Mouse (Mus musculus) ES-Bruce4 (cell line): ENCODE data around the gene Trim66. TPM values are rescaled to one million over a fixed set of nuclear protein-coding genes. Genes with fewer than 3 reads are reported as not detected.

Experiments used
- H3K27ac ChIP-seq: 2 replicates; pipeline ENCODE4 v1.5.1; 2012; ENCODE audit warnings: low read length, inconsistent platforms; ENCODE audit not compliant: insufficient read depth
- H3K27me3 ChIP-seq: 2 replicates; pipeline ENCODE4 v1.6.1; 2012; ENCODE audit warnings: mild to moderate bottlenecking, low read length, inconsistent platforms; ENCODE audit not compliant: control insufficient read depth, poor library complexity, insufficient read depth, severe bottlenecking
- H3K36me3 ChIP-seq: 2 replicates; pipeline ENCODE4 v1.6.1; 2012; ENCODE audit warnings: inconsistent platforms, mild to moderate bottlenecking, low read length, moderate library complexity; ENCODE audit not compliant: control insufficient read depth, poor library complexity, insufficient read depth, severe bottlenecking
- H3K4me1 ChIP-seq: one replicate; pipeline ENCODE4 v1.8.1; 2011; ENCODE audit warnings: low read length; ENCODE audit not compliant: control insufficient read depth, insufficient read depth
- H3K4me3 ChIP-seq: 2 replicates; pipeline ENCODE4 v1.5.1; 2011; ENCODE audit warnings: low read depth, mild to moderate bottlenecking, low read length
- H3K9ac ChIP-seq: 2 replicates; pipeline ENCODE4 v1.6.1; 2012; ENCODE audit warnings: low read depth, mild to moderate bottlenecking, inconsistent platforms; ENCODE audit not compliant: poor library complexity, severe bottlenecking
- H3K9me3 ChIP-seq: replicated peaks from 2 replicates; pipeline ENCODE4 v1.6.1; 2012; ENCODE audit warnings: mild to moderate bottlenecking, low read length, inconsistent platforms; ENCODE audit not compliant: control insufficient read depth, poor library complexity, insufficient read depth, severe bottlenecking
- CTCF ChIP-seq: IDR thresholded peaks from one replicate; pipeline ENCODE4 v1.8.1; 2011; ENCODE audit warnings: low read depth, low read length
- EP300 ChIP-seq: IDR thresholded peaks from 2 replicates; pipeline ENCODE4 v1.6.1; 2011; ENCODE audit warnings: low read depth, low read length; ENCODE audit not compliant: insufficient read depth
- POLR2A ChIP-seq: IDR thresholded peaks from one replicate; pipeline ENCODE4 v1.8.1; 2011; ENCODE audit warnings: low read length; ENCODE audit not compliant: insufficient read depth
- polyA plus RNA-seq: library from polyadenylated mRNA; stranded (reverse); fragments of >200 nt; gene quantifications from 2 replicates; pipeline ENCODE4 v1.2.4, GENCODE M21; 2011; ENCODE audit warnings: low read depth; ENCODE audit not compliant: missing spikeins, insufficient read depth, insufficient read length

Gene Trim66
- polyA plus RNA-seq, 1 experiment = 0.63 TPM

- Histone ChIP-seq H3K9ac (no peak overlapping the region), H3K4me3 (no peak overlapping the region), H3K36me3 (peaks cover 53% of the 10 kb centered on the region), H3K27ac (no peak overlapping the region), H3K27me3 (no peaks in the 10 kb centered on the region), H3K4me1 (no peaks in the 10 kb centered on the region), H3K9me3 (no peaks in the 10 kb centered on the region)
- TF ChIP-seq EP300 (no peak), POLR2A (no peak), CTCF (no peak)
Observed at GRCm38 (mm10) chr7:109524763-109525162, 16.8 kb upstream of the Trim66 start.

GRCm38 (mm10) chr7:109524442-109524744 is 16.5 kb upstream of the Trim66 start:
- Histone ChIP-seq H3K4me3 (no peak overlapping the region), H3K4me1 (no peaks in the 10 kb centered on the region), H3K27me3 (no peaks in the 10 kb centered on the region), H3K27ac (no peak overlapping the region), H3K9me3 (no peaks in the 10 kb centered on the region), H3K9ac (no peak overlapping the region), H3K36me3 (peaks cover 57% of the 10 kb centered on the region)
- TF ChIP-seq POLR2A (no peak), CTCF (no peak), EP300 (no peak)

- Histone ChIP-seq H3K4me1 (no peaks in the 10 kb centered on the region), H3K36me3 (peaks cover 57% of the 10 kb centered on the region), H3K9ac (no peak overlapping the region), H3K27me3 (no peaks in the 10 kb centered on the region), H3K4me3 (no peak overlapping the region), H3K9me3 (no peaks in the 10 kb centered on the region), H3K27ac (peak overlapping the region; percentile 64)
- no peak for TF ChIP-seq CTCF
- TF ChIP-seq EP300 = no peak
- TF ChIP-seq POLR2A = no peak
Observed at GRCm38 (mm10) chr7:109523741-109524441, 16.0 kb upstream of the Trim66 start.

GRCm38 (mm10) chr7:109523304-109523703 is 15.4 kb upstream of the Trim66 start:
- Histone ChIP-seq H3K36me3 (peaks cover 57% of the 10 kb centered on the region), H3K27ac (peak overlapping the region; percentile 64), H3K9ac (no peak overlapping the region), H3K4me3 (no peak overlapping the region), H3K27me3 (no peaks in the 10 kb centered on the region), H3K9me3 (no peaks in the 10 kb centered on the region), H3K4me1 (no peaks in the 10 kb centered on the region)
- no peak for TF ChIP-seq POLR2A
- TF ChIP-seq EP300 = no peak
- TF ChIP-seq CTCF = no peak

- Histone ChIP-seq H3K9me3 (no peaks in the 10 kb centered on the region), H3K9ac (peak overlapping the region; percentile 97), H3K27ac (peak overlapping the region; percentile 63; the same call in 1 of the 2 replicates), H3K27me3 (no peaks in the 10 kb centered on the region), H3K4me1 (no peaks in the 10 kb centered on the region), H3K36me3 (peaks cover 57% of the 10 kb centered on the region), H3K4me3 (no peak overlapping the region)
- no peak for TF ChIP-seq CTCF
- TF ChIP-seq POLR2A = no peak
- TF ChIP-seq EP300 = no peak
Observed at GRCm38 (mm10) chr7:109522084-109522483, 14.2 kb upstream of the Trim66 start.

DNA sequence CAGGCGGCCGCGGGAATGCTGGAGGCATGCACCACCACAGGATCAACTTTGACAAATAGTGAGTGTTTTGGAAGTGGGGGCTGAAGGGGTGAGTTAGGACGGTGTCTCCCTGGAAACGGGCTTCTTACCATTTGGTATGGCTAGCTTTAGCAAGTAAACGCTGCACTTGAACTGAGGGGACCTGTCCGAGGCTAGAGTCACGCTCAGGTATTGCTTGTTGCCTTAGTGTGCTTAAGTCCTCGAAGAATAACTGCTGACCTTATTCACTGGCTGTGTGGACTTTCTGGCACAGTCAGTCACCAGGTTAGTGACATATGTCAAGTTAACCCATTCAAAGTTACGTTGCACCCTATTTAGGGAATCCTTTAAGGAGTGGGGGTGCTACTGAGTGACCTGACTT is 12.0 kb upstream of the Trim66 start:
- Histone ChIP-seq H3K9me3 (no peaks in the 10 kb centered on the region), H3K27ac (peak overlapping the region; percentile 82), H3K4me1 (no peaks in the 10 kb centered on the region), H3K36me3 (peaks cover 54% of the 10 kb centered on the region), H3K27me3 (no peaks in the 10 kb centered on the region), H3K9ac (peak overlapping the region; percentile 97), H3K4me3 (peak overlapping the region; percentile 88)
- TF ChIP-seq EP300 (no peak), POLR2A (no peak), CTCF (no peak)
